Mouse (Mus musculus) right cerebral cortex, adult 18-20 months (tissue): Measurements from ENCODE around the gene Urb2.
"Not testable (repeated sequence)": the region's sequence is repeated elsewhere in the genome, so short reads cannot be mapped to it uniquely, and the experiment has no call there.

Experiments
- DNase-seq: peaks from one replicate; pipeline ENCODE4 v3.0.0; 2022; ENCODE audit warnings: mixed read lengths

Gene Urb2

DNA sequence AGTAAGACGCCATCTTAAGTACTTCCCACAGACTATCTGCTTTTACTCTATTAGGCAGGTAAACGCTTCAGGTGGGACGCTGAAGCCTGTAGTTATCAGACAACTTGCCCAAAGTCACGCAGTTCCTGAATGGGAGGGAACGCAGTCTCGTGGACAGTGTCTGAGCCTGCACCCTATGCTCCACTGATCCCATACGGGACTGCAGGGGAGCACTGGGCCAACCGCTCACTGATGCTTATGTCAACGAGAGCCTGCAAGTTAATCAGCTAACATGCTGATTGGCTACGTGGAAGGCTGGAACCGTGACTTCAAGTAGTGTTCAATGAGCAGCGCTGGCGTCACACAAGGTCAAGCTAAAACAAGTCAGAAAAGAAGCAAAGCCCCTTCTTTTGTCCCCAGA lies 1.5 kb upstream of the Urb2 start:
- DNase-seq = no peak

GRCm38 (mm10) chr8:124020439-124021236 lies 670 bp upstream of the Urb2 start:
- DNase-seq = no peak

- not testable (repeated sequence) for DNase-seq
Observed at GRCm38 (mm10) chr8:124026265-124026664, 5.0 kb downstream of the Urb2 start.

- DNase-seq = no peak
Observed at GRCm38 (mm10) chr8:124027831-124028230, 6.5 kb downstream of the Urb2 start.

DNA sequence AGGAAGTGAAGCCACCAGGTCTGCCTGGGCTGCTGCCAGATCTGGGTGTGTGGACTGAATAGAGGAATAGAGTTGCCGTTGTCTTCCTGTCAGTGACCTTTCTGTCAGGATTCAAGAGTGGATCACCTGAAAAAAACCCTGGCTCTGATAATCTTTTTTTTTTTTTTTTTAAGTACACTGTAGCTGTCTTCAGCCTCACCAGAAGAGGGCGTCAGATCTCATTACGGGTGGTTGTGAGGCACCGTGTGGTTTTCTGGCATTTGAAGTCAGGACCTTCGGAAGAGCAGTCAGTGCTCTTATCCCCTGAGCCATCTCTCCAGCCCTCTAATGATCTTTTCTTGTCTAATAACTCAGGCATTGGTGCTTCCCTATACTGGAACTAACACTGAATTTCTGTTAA lies 12.1 kb downstream of the Urb2 start:
- no peak for DNase-seq

DNA sequence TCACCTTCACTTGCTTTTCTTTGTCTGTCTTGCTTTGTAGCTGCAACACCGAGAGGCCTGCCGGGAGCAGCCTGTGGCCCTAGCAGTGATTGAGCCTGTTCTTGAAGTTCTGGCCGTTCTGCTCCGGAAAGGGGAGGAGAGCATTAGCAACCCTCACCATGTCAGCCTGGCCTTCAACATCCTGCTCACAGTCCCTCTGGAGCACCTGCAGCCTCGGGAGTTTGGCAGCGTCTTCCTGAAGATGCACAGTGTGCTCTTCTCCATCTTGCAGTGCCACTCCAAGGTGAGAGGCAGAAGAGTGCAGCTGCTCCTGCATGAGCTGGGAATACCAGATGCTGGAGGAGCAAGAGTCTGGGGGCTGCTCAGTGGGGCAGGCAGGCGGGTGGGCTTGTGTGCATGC lies 16.8 kb downstream of the Urb2 start:
- no peak for DNase-seq

DNA sequence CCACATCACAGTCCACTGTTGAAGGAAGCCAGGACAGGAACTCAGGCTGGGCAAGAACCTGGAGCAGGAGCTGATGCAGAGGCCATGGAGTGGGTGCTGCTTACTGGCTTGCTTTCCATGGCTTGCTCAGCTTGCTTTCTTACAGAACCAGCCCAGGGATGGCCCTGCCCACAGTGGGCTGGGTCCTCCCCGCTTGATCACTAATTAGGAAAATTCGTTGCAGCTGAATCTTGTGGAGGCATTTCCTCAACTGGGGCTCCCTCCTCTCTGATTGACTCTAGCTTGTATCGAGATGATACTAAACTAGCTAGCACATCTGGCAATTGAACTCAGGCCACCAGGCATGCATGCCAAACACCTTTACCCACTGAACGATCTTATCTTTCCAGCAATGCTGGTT lies 18.0 kb downstream of the Urb2 start:
- no peak for DNase-seq

DNA sequence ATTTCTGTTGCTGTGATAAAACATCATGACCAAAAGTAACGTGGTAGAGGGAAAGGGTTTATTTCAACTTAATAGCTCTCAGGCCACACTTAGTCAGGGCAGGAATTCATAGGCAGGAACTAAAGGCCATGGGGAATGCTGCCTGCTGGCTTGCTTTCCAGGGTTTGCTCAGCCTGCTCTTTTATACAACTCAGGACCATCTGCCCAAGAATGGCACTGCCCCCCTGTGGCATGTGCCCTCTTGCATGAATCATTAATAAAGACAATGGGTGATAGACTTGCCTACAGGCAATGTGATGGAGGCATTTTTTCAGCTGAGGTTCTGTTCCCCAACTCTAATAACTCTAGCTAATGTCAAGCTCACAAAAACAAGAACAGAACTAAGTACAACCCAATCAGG lies 20.9 kb downstream of the Urb2 start:
- DNase-seq = no peak

DNA sequence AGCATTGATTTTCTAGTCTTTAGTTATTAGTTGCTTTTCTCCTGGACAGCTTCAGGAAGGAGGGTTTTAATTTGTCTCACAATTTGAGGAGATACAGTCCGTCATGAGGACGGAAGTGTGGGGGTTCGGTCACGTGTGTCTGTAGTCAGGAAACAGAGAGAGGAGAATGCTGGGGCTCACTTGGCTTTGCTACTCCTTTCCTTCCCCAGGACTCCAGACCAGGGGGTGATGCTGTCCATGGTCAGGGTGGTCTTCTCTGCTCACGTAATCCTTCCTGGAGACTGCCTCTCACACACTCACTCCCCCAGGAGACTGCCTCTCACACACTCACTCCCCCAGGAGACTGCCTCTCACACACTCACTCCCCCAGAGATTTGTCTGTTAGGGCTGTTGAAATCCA lies 23.1 kb downstream of the Urb2 start:
- no peak for DNase-seq

- no peak for DNase-seq
Observed at GRCm38 (mm10) chr8:124044931-124045330, 23.6 kb downstream of the Urb2 start.

DNA sequence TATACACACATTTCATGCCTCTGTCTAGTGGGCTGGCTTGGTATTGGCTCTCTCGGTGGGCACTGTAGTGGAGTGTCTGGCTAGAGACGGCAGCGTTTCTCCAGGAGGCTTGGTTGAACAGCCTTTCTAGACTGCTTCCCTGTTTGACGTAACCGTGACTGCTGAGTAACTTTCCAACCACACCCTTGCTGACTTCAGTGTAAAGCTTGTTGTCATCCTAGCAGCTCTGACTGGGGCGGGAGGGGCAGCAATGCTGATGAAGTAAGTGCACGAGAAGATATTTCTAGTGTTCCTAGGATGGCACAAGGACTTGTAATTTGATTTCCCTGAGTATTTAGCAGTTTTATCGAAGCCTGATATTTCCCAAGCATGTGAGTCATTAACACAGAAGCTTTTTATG lies 24.5 kb downstream of the Urb2 start:
- no peak for DNase-seq

GRCm38 (mm10) chr8:124052110-124052509 lies 30.8 kb downstream of the Urb2 start:
- peak; percentile 60 for DNase-seq

DNA sequence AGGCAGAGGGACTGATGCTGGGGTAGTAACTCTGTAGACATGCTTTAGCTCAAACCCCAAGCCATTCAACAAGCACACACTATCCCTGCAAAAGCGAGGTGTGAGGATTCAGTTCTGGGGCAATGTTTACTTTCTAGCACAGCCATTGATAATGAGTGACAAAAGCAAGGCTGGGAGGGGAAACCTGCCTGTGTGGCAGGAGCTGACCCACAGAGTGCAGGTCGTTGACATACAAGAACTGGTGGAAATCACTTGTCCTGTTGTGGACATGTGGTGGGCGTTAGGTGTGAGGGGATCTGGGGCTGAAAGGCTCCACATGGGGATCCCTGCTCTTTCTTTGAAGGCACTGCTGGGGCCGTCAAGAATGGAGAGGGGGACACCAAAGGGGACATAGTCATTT lies 31.3 kb downstream of the Urb2 start:
- no peak for DNase-seq

DNA sequence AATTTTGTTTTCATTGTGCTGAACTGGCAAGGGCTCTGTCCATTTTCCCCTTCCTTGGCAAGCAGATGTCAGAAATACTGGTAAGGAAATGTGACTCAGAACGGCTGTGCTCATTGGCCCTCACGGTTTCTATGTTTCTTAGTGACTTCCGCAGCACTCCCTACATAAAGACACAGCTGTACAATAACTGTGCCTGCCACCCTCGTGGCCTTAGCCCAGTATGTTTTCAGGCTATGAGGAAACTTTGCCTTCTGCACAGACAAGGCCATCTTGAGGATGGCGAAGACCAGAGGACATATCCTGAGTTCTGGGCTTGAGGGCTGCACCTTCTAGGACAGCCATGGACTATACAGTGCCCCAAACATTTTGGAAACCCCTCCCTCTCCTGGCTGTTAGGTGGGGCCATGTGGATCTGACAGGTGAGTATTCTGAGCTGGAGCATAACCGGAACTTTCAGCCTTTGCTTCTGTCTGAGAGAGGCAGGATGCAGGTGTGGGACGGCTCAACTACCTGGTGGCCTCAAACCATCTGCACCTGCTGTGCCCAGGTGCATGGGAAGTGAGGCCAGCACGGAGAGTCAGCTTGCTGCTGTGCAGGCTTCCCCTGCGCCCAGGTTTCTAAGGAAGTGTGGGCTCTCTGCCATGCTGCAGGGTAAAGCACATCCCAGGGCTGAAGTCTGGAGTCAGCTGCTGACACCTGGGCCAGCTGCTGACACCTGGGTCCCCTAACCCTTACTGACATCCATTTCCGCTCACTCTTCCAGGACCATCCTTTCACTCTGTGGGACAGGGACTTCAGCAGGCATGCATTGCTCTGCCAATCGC lies 35.7 kb downstream of the Urb2 start:
- DNase-seq = no peak

- no peak for DNase-seq
Observed at GRCm38 (mm10) chr8:124066325-124067058, 45.2 kb downstream of the Urb2 start.

DNA sequence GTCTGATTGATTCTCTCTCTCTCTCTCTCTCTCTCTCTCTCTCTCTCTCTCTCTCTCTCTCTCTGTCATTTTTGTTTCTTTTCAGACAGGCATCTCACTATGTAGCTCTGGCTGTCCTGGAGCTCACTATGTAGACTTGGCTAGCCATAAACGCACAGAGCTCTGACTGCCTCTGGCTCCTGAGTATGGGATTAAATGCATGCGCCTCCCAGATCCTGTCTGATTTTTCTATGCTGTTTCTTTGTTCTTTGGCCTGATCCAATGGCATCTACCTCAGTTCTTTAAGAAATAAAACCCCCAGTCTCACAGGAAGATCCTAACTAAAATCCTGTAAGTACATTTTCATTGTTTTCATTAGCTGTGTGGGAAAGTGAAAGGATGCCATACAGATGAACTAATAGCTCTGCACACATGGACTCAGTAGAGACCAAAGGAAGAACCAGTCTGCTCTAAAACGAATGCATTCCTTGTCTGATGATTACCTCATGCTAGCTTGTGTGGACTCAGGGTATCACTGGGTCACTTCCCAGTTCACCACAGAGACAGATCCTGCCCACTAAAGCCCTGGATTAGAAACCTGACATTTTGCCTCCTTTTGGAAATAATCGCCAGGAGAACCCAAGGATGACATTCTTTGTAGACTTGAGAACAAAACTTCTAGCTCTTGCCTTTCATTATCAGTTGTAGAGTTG lies 45.9 kb downstream of the Urb2 start:
- DNase-seq = no peak

DNA sequence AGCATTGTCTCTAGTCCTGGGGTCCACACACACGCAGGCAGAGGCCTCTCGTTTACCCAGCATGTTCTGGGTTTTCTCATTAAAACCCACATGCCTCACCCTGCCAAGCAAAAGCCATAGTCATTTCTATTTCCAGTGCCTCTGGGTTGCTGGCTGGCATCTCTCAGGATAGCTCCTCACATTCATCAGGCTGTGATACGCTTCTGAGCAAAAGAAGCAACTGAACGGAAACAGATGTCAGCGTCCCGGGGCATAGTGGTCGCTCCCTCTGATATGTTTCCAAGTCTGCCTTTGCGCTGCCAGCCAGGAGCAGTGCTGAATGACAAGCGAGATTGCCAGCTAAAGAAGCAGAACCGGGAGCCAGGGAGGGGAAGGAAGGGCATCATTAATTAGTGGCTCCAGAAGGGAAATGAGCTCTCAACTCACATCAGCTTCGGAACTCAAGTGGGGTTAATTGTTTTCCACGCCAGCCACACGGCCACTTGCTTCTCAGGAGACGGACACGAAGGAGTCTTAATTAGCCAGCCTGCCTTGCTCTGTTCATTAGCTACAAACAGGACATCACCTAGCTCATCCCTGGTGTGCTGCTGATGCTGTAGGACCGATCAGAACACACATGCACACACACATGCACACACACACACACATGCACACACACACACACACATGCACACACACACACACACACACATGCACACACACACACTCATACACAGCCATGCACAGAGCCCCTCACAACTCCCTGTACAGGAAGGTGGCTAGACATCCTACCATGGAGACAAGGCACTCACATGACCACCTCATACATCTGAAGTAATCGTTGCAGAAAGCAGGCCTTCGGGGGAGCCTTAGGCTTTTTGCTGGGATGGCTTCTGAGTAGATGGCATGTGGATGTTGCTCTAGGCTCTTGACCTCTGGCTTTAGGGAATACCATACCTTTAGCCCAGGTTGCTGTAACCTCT lies 49.3 kb downstream of the Urb2 start:
- DNase-seq = peak; percentile 39

DNA sequence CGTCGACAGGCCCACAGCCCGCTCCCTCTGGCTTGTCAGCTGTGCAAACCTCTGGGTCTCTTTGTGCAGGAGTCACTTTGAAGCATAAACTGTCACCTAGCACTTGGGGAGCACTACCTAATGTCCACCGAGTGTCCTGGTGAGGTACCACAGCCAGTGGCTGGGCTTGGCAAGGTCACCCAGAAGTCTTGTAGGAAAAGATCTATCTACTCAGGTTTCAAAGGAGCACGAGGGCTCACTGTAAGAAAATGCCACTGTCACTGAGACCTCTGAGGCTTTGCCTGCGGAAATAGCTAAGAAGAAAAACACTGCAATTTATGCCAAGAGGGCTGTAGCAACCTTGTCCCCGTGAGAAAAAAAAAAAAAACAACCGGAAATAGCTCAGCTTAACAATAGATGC lies 54.7 kb downstream of the Urb2 start:
- DNase-seq = no peak

GRCm38 (mm10) chr8:124076416-124076815 lies 55.1 kb downstream of the Urb2 start:
- no peak for DNase-seq

GRCm38 (mm10) chr8:124077377-124077776 lies 56.1 kb downstream of the Urb2 start:
- no peak for DNase-seq

DNA sequence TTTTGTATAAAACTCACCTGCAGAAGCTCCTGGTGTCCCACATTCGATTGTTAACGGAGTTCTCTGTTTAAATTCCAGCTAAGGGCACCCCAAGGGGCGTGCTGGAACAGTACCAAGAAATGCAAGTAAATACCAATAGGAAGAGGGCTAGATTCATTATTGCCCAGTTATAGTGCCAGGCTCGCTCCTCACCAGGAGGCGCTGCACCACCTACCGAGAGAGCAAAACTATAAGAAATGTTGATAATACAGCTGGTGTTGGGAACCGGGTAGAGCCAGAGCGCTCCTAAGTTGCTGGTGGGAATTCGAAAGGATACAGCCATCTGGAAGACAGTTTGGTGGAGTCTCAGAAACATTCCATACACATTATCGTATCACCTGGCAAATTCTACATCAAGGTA lies 56.7 kb downstream of the Urb2 start:
- DNase-seq = no peak

- DNase-seq = peak; percentile 72
Observed at GRCm38 (mm10) chr8:124078969-124079368, 57.7 kb downstream of the Urb2 start.
